ENCODE assay signal across 8 mouse cellular contexts in the genomic region with DNA sequence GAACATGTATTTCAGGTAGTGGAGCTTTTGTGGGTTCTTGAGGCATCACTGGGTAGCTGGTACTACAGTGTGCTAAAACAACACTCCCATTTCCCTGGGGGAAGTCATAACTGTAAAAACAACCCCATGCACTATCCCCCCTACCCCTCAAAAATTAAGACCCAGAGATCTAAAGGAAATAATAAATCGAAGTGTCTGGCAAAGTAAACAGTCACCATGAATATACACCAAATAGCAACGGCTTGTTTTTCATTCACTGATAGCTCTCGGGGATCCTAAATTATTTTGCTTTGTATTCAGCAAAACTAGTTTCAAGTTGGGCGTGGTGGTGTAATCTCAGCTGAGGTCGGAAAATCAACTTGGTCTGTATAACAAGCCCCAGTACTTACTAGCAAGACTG. TPM values are rescaled to one million over a fixed set of nuclear protein-coding genes. Genes with fewer than 3 reads are reported as not detected.
DNase-seq lines count a peak whose midpoint lies in the region; ATAC-seq and TF ChIP-seq lines count a peak whose summit lies in the region.

No protein-coding gene starts in this region.

- no peak for ATAC-seq in kidney, embryonic 16.5 days (ENCODE audit: low FRiP score, low TSS enrichment)
- no peak for ATAC-seq in hindbrain, postnatal 0 days
- no peak for ATAC-seq in midbrain, embryonic 16.5 days

- peaks cover 20% of the 10 kb centered on the region for H3K36me3 ChIP-seq in kidney, embryonic 16.5 days (ENCODE audit: insufficient read depth, low read length)
- H3K36me3 ChIP-seq in embryonic facial prominence, embryonic 10.5 days (replicated peaks) = peaks cover 32% of the 10 kb centered on the region
- peaks cover 33% of the 10 kb centered on the region for H3K36me3 ChIP-seq in hindbrain, postnatal 0 days (ENCODE audit: insufficient read depth, low read length)
- H3K36me3 ChIP-seq in midbrain, embryonic 16.5 days (ENCODE audit: control insufficient read depth, insufficient read depth, low read length) = peaks cover 21% of the 10 kb centered on the region

- H3K27me3 ChIP-seq in kidney, embryonic 16.5 days (ENCODE audit: insufficient read depth, low read length) = no peaks in the 10 kb centered on the region
- no peaks in the 10 kb centered on the region for H3K27me3 ChIP-seq in embryonic facial prominence, embryonic 10.5 days (replicated peaks; ENCODE audit: low read depth, poor library complexity, severe bottlenecking)
- H3K27me3 ChIP-seq in hindbrain, postnatal 0 days (ENCODE audit: insufficient read depth, low read length) = no peaks in the 10 kb centered on the region
- H3K27me3 ChIP-seq in midbrain, embryonic 16.5 days (ENCODE audit: control insufficient read depth, insufficient read depth, low read depth, low read length) = no peaks in the 10 kb centered on the region

- H3K4me3 ChIP-seq in kidney, embryonic 16.5 days (ENCODE audit: low read length) = peak overlapping the region; percentile 62
- H3K4me3 ChIP-seq in embryonic facial prominence, embryonic 10.5 days = peak overlapping the region; percentile 82
- H3K4me3 ChIP-seq in hindbrain, postnatal 0 days (ENCODE audit: low read length) = peak overlapping the region; percentile 70
- H3K4me3 ChIP-seq in midbrain, embryonic 16.5 days (ENCODE audit: low read depth, low read length) = peak overlapping the region; percentile 79

- H3K27ac ChIP-seq in kidney, embryonic 16.5 days (ENCODE audit: low read length) = peak overlapping the region; percentile 88
- H3K27ac ChIP-seq in embryonic facial prominence, embryonic 10.5 days (replicated peaks) = peak overlapping the region; percentile 78
- H3K27ac ChIP-seq in hindbrain, postnatal 0 days = peak overlapping the region; percentile 77
- peak overlapping the region; percentile 75; the same call in 1 of the 2 replicates for H3K27ac ChIP-seq in midbrain, embryonic 16.5 days (ENCODE audit: low read length)

- H3K4me2 ChIP-seq in kidney, embryonic 16.5 days (replicated peaks; ENCODE audit: low read depth, low read length) = peak overlapping the region; percentile 78
- H3K4me2 ChIP-seq in hindbrain, postnatal 0 days (ENCODE audit: low read depth, low read length) = peak overlapping the region; percentile 84
- H3K4me2 ChIP-seq in midbrain, embryonic 16.5 days (ENCODE audit: low read length) = peak overlapping the region; percentile 92

- peaks cover 31% of the 10 kb centered on the region for H3K4me1 ChIP-seq in kidney, embryonic 16.5 days (ENCODE audit: insufficient read depth, low read length)
- peaks cover 30% of the 10 kb centered on the region for H3K4me1 ChIP-seq in embryonic facial prominence, embryonic 10.5 days
- peaks cover 8% of the 10 kb centered on the region; the same call in 1 of the 2 replicates for H3K4me1 ChIP-seq in hindbrain, postnatal 0 days (ENCODE audit: insufficient read depth, low read length)
- peaks cover 21% of the 10 kb centered on the region for H3K4me1 ChIP-seq in midbrain, embryonic 16.5 days (ENCODE audit: control insufficient read depth, insufficient read depth, low read length)

- H3K9ac ChIP-seq in kidney, embryonic 16.5 days (replicated peaks; ENCODE audit: low read length) = peak overlapping the region; percentile 77
- H3K9ac ChIP-seq in hindbrain, postnatal 0 days (replicated peaks; ENCODE audit: low read length) = peak overlapping the region; percentile 58
- peak overlapping the region; percentile 58 for H3K9ac ChIP-seq in midbrain, embryonic 16.5 days (ENCODE audit: low read depth, low read length)

- no peak for TF ChIP-seq CTCF in hindbrain, postnatal 0 days (IDR thresholded peaks at IDR 0.05; ENCODE audit: low read depth)

- DNase-seq in kidney, postnatal 4 days = no peak
- no peak for DNase-seq in embryonic facial prominence, embryonic 10.5 days (ENCODE audit: low spot score)
- DNase-seq in hindbrain, postnatal 0 days (ENCODE audit: low spot score) = no peak
- no peak for DNase-seq in adipocyte (ENCODE audit: low spot score)
- DNase-seq in urinary bladder, adult 18-20 months (ENCODE audit: low spot score in 2 of 2) = no peak
- no peak for DNase-seq in adrenal gland, adult 2 months

- no peaks in the 10 kb centered on the region for H3K9me3 ChIP-seq in kidney, embryonic 16.5 days (ENCODE audit: low read length)
- H3K9me3 ChIP-seq in embryonic facial prominence, embryonic 10.5 days = no peaks in the 10 kb centered on the region
- H3K9me3 ChIP-seq in hindbrain, postnatal 0 days (ENCODE audit: low read length) = no peaks in the 10 kb centered on the region
- H3K9me3 ChIP-seq in midbrain, embryonic 16.5 days (replicated peaks; ENCODE audit: control insufficient read depth, low read length, poor library complexity, severe bottlenecking) = no peaks in the 10 kb centered on the region

- 7% methylated on average over 5 of the region's 5 CpGs for WGBS in kidney, embryonic 16.5 days
- WGBS in embryonic facial prominence, embryonic 10.5 days = 25% methylated on average over 5 of the region's 5 CpGs
- WGBS in hindbrain, postnatal 0 days = 12% methylated on average over 5 of the region's 5 CpGs
- 16% methylated on average over 5 of the region's 5 CpGs for WGBS in midbrain, embryonic 16.5 days

RNA-seq across cellular contexts. Expression of gene Inpp5k, which starts 0.7 kb away (rescaled TPM):
- 33.2 and 34.2 TPM in 2 replicates for polyA plus RNA-seq in kidney, embryonic 16.5 days (2015; fragmentation: Nextera tagmentation; extraction: Ambion mirVana)
- 16.5 and 19.0 TPM in 2 replicates for polyA plus RNA-seq in embryonic facial prominence, embryonic 10.5 days (2016; fragmentation: Nextera tagmentation; extraction: Ambion mirVana)
- 52.1 and 53.2 TPM in 2 replicates for total RNA-seq in hindbrain, postnatal 0 days (2014; rRNA removed)
- polyA plus RNA-seq in hindbrain, postnatal 0 days (2015; fragmentation: Nextera tagmentation; extraction: Ambion mirVana) = 38.8 and 43.9 TPM in 2 replicates
- polyA plus RNA-seq in midbrain, embryonic 16.5 days (2015; fragmentation: Nextera tagmentation; extraction: Ambion mirVana) = 40.0 and 40.2 TPM in 2 replicates
- 10 to 100 TPM; 32.9 to 42.3 TPM for total RNA-seq in adrenal gland, adult 2 months (2021)
- polyA plus RNA-seq in adrenal gland, adult 2 months (2012; rRNA removed) = 38.0 and 50.0 TPM in 2 replicates

RNA-seq across cellular contexts. Expression of gene Myo1c, which starts 20.2 kb away (rescaled TPM):
- 83.0 and 85.9 TPM in 2 replicates for polyA plus RNA-seq in kidney, embryonic 16.5 days (2015; fragmentation: Nextera tagmentation; extraction: Ambion mirVana)
- 19.3 and 22.3 TPM in 2 replicates for polyA plus RNA-seq in embryonic facial prominence, embryonic 10.5 days (2016; fragmentation: Nextera tagmentation; extraction: Ambion mirVana)
- 20.5 and 22.4 TPM in 2 replicates for total RNA-seq in hindbrain, postnatal 0 days (2014; rRNA removed)
- 9.3 and 9.5 TPM in 2 replicates for polyA plus RNA-seq in hindbrain, postnatal 0 days (2015; fragmentation: Nextera tagmentation; extraction: Ambion mirVana)
- 10.3 and 10.8 TPM in 2 replicates for polyA plus RNA-seq in midbrain, embryonic 16.5 days (2015; fragmentation: Nextera tagmentation; extraction: Ambion mirVana)
- total RNA-seq in adrenal gland, adult 2 months (2021) = 100 to 1,000 TPM; 136 to 174 TPM
- polyA plus RNA-seq in adrenal gland, adult 2 months (2012; rRNA removed) = 74.7 and 101 TPM in 2 replicates

RNA-seq across cellular contexts. Expression of gene Pitpna, which starts 42.2 kb away (rescaled TPM):
- polyA plus RNA-seq in kidney, embryonic 16.5 days (2015; fragmentation: Nextera tagmentation; extraction: Ambion mirVana) = 70.4 and 72.1 TPM in 2 replicates
- 61.5 TPM in 2 replicates for polyA plus RNA-seq in embryonic facial prominence, embryonic 10.5 days (2016; fragmentation: Nextera tagmentation; extraction: Ambion mirVana)
- 90.7 and 91.4 TPM in 2 replicates for total RNA-seq in hindbrain, postnatal 0 days (2014; rRNA removed)
- 95.9 and 109 TPM in 2 replicates for polyA plus RNA-seq in hindbrain, postnatal 0 days (2015; fragmentation: Nextera tagmentation; extraction: Ambion mirVana)
- 95.7 and 98.3 TPM in 2 replicates for polyA plus RNA-seq in midbrain, embryonic 16.5 days (2015; fragmentation: Nextera tagmentation; extraction: Ambion mirVana)
- total RNA-seq in adrenal gland, adult 2 months (2021) = 100 to 1,000 TPM; 185 to 186 TPM
- polyA plus RNA-seq in adrenal gland, adult 2 months (2012; rRNA removed) = 42.6 and 97.6 TPM in 2 replicates

RNA-seq across cellular contexts. Expression of gene Crk, which starts 49.0 kb away (rescaled TPM):
- polyA plus RNA-seq in kidney, embryonic 16.5 days (2015; fragmentation: Nextera tagmentation; extraction: Ambion mirVana) = 133 and 136 TPM in 2 replicates
- polyA plus RNA-seq in embryonic facial prominence, embryonic 10.5 days (2016; fragmentation: Nextera tagmentation; extraction: Ambion mirVana) = 112 and 114 TPM in 2 replicates
- 83.3 and 111 TPM in 2 replicates for total RNA-seq in hindbrain, postnatal 0 days (2014; rRNA removed)
- polyA plus RNA-seq in hindbrain, postnatal 0 days (2015; fragmentation: Nextera tagmentation; extraction: Ambion mirVana) = 82.3 and 82.5 TPM in 2 replicates
- polyA plus RNA-seq in midbrain, embryonic 16.5 days (2015; fragmentation: Nextera tagmentation; extraction: Ambion mirVana) = 105 and 118 TPM in 2 replicates
- total RNA-seq in adrenal gland, adult 2 months (2021) = 100 to 1,000 TPM; 105 to 110 TPM
- polyA plus RNA-seq in adrenal gland, adult 2 months (2012; rRNA removed) = 201 and 233 TPM in 2 replicates
